ENCODE assay signal across 14 mouse cellular contexts in the genomic region with DNA sequence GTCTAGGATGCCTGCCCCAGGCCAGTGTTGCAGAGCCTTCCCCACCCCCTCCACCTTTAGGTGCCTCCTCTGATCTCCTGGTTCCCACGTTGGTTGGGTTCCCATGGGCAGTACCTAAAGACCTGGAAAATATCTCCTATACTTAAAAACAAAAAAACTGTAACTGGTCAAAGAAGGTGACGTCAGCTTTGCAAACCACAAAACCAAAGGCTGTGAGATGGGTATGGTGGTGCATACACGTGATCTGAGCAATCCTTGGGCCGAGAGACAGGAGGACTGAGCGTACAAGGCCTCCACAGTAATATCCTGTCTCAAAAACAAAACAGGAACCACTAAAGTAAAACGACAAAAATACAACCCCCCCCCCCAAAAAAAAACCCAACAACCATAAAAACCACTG. TPM values are rescaled to one million over a fixed set of nuclear protein-coding genes. Genes with fewer than 3 reads are reported as not detected.
DNase-seq lines count a peak whose midpoint lies in the region; ATAC-seq lines count a peak whose summit lies in the region.
"Had no signal": no experiment of that assay in that cellular context is flagged by ENCODE, and none has a peak within 500 bp of the region (broad histone marks: within the 10 kb centered on the region; RNA-seq: fewer than 3 reads in every experiment).

No protein-coding gene starts in this region.

- no peak for ATAC-seq in kidney, embryonic 15.5 days (replicated peaks; ENCODE audit: low FRiP score)
- ATAC-seq in limb, embryonic 13.5 days (ENCODE audit: low FRiP score, low read depth) = no peak

- 79% methylated on average over 6 of the region's 6 CpGs for WGBS in kidney, embryonic 15.5 days
- 74% methylated on average over 6 of the region's 6 CpGs for WGBS in limb, embryonic 13.5 days

- H3K4me3 ChIP-seq in kidney, embryonic 15.5 days (replicated peaks) = peak overlapping the region; percentile 76
- H3K4me3 ChIP-seq in limb, embryonic 13.5 days = peak overlapping the region; percentile 83; the same call in 1 of the 2 replicates

- no peak overlapping the region for H3K9ac ChIP-seq in kidney, embryonic 15.5 days
- H3K9ac ChIP-seq in limb, embryonic 13.5 days = peak overlapping the region; percentile 85
- H3K9ac ChIP-seq: hindbrain, embryonic 15.5 days had no signal

- H3K27me3 ChIP-seq in kidney, embryonic 15.5 days = no peaks in the 10 kb centered on the region
- H3K27me3 ChIP-seq in limb, embryonic 13.5 days = no peaks in the 10 kb centered on the region

- H3K36me3 ChIP-seq in kidney, embryonic 15.5 days = peaks cover 10% of the 10 kb centered on the region
- H3K36me3 ChIP-seq in limb, embryonic 13.5 days = peaks cover 22% of the 10 kb centered on the region
- H3K36me3 ChIP-seq: hindbrain, embryonic 15.5 days had no signal

- H3K4me1 ChIP-seq in kidney, embryonic 15.5 days = peaks cover 45% of the 10 kb centered on the region
- peaks cover 45% of the 10 kb centered on the region for H3K4me1 ChIP-seq in limb, embryonic 13.5 days

- no peaks in the 10 kb centered on the region for H3K9me3 ChIP-seq in kidney, embryonic 15.5 days (replicated peaks)
- no peaks in the 10 kb centered on the region for H3K9me3 ChIP-seq in limb, embryonic 13.5 days
- H3K9me3 ChIP-seq: hindbrain, embryonic 15.5 days had no signal

- H3K4me2 ChIP-seq in kidney, embryonic 15.5 days = peak overlapping the region; percentile 88
- H3K4me2 ChIP-seq in limb, embryonic 13.5 days (replicated peaks) = peak overlapping the region; percentile 91

- no peak for DNase-seq in kidney, postnatal 4 days
- DNase-seq in 416B (ENCODE audit: low read depth) (peak; percentile 90), NIH3T3 (ENCODE audit: low read depth) (peak; percentile 64), adipocyte (ENCODE audit: low spot score) (no peak)
- DNase-seq in right cerebral cortex, postnatal 25 days = no peak
- no peak for DNase-seq in gastrocnemius, postnatal 10 days
- DNase-seq: adrenal gland, postnatal 25 days; cerebellum, adult 2 months; layer of hippocampus, adult 9-11 months; lung, postnatal 36 days; thymus, postnatal 36 days had no signal

- H3K27ac ChIP-seq in kidney, embryonic 15.5 days = no peak overlapping the region
- no peak overlapping the region for H3K27ac ChIP-seq in limb, embryonic 13.5 days
- H3K27ac ChIP-seq: hindbrain, embryonic 15.5 days had no signal

RNA-seq across cellular contexts. Expression of gene Rhod, which starts 1.3 kb away (rescaled TPM):
- polyA plus RNA-seq in kidney, embryonic 15.5 days (2015; fragmentation: Nextera tagmentation; extraction: Ambion mirVana) = 41.1 and 43.0 TPM in 2 replicates
- 51.2 and 53.9 TPM in 2 replicates for polyA plus RNA-seq in limb, embryonic 13.5 days (2015; fragmentation: Nextera tagmentation; extraction: Ambion mirVana)
- 1 to 10 TPM; 1.4 to 3.5 TPM for total RNA-seq in gastrocnemius, postnatal 10 days (2021)

RNA-seq across cellular contexts. Expression of gene Syt12, which starts 39.4 kb away (rescaled TPM):
- polyA plus RNA-seq in kidney, embryonic 15.5 days (2015; fragmentation: Nextera tagmentation; extraction: Ambion mirVana) = 2.7 and 2.9 TPM in 2 replicates
- polyA plus RNA-seq in limb, embryonic 13.5 days (2015; fragmentation: Nextera tagmentation; extraction: Ambion mirVana) = 0.69 and 1.1 TPM in 2 replicates
- 1 to 10 TPM; 1.2 to 1.7 TPM for total RNA-seq in gastrocnemius, postnatal 10 days (2021)

RNA-seq across cellular contexts. Expression of gene Kdm2a, which starts 39.8 kb away (rescaled TPM):
- 50.2 and 57.4 TPM in 2 replicates for polyA plus RNA-seq in kidney, embryonic 15.5 days (2015; fragmentation: Nextera tagmentation; extraction: Ambion mirVana)
- polyA plus RNA-seq in limb, embryonic 13.5 days (2015; fragmentation: Nextera tagmentation; extraction: Ambion mirVana) = 53.9 TPM in 2 replicates
- total RNA-seq in gastrocnemius, postnatal 10 days (2021) = 10 to 100 TPM; 37.8 to 51.9 TPM

Comparison
In these comparisons a context has a peak if more than half of its experiments do, and no peak if none do; other contexts are left out.
1. DNase-seq: peak in 416B (single experiment) and NIH3T3 (single experiment); none in kidney, postnatal 4 days (0 of 2), right cerebral cortex, postnatal 25 days (single experiment), gastrocnemius, postnatal 10 days (single experiment) and adipocyte (single experiment).